Mouse (Mus musculus) gastrocnemius, postnatal 4 days (tissue): Measurements from ENCODE around the gene Gm7247. TPM values are rescaled to one million over a fixed set of nuclear protein-coding genes. Genes with fewer than 3 reads are reported as not detected.
A peak's percentile ranks its signal among the peaks of the same experiment; 100 is the strongest.
"Not testable (repeated sequence)": the region's sequence is repeated elsewhere in the genome, so short reads cannot be mapped to it uniquely, and the experiment has no call there.

ENCODE experiments used
- DNase-seq, 2 experiments: peaks; one replicate each; pipeline ENCODE4 v3.0.0; 2021 to 2022; ENCODE audit warnings: low spot score in 2 of 2, mixed read lengths in 2 of 2
- long read RNA-seq, 2 experiments: library from polyadenylated mRNA; stranded (forward); transcript quantifications; one replicate each; pipeline ENCODE4 v2.0.0; 2021
- total RNA-seq, 2 experiments: library from RNA; stranded (reverse); gene quantifications; 2 replicates each; pipeline ENCODE4 v1.2.3; 2021

The Gm7247 gene
- not detected for total RNA-seq
- long read RNA-seq, experiment 1, partial matches to known transcripts: 0 of 1 reads
- long read RNA-seq, experiment 1, other reads (novel, unspliced or antisense): 1 of 1 reads
- long read RNA-seq, experiment 2: 0 reads

DNA sequence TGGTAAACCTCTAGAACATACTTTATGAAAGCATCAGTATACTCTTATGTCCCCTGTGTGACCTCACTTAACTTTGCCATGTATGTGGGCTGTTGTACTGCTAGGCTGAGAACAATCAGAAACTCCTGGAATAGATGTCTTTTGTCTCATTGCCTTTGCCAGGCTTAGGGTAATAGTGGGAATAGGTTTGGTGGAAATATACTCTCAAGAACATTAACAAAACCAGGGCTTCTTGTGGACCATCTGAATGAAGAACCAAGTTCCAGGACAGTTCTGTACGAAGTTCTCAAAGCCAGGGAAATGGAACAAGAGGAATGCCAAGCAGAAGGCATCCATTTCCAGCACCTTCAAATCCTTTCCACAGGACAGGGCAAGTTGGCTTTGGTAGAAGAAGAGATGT lies at the start of gene Gm7247:
Gm7247 (plus strand) TSS at position 301 of the 400 bp plus-strand sequence.
- DNase-seq: no peak

DNA sequence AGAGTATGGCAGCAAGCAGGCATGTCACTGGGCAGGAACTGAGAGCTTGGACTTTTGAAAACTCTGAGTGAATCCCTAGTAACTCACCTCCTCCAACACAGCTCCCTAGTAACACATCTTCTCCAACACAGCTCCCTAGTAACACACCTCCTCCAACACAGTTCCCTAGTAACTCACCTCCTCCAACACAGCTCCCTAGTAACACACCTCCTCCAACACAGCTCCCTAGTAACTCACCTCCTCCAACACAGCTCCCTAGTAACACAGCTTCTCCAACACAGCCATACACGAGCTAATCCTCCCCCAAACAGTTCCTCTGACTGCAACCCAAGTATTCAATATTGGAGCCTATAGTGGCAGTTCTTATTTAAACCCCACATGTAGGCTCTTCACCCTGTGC lies 37.6 kb upstream of the Gm7247 start:
- no peak for DNase-seq

DNA sequence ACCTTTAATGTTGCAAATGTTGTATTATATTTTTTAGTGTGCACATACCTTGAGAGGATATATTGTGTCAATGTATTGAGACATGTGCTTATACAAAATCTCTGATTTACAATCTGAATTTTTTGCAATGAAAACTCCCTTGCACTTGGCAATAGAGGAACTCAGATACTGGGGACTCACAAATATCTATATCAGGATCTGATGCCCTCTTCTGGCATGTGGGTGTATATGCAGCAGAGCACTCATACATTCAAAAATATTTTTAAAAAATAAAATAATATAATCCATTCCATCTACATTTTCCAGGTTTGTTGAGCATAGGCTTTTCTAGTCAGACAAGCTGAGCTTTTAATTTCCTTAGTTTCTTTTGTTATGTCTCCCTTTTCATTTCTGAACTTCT lies 15.5 kb upstream of the Gm7247 start:
- DNase-seq: no peak

DNA sequence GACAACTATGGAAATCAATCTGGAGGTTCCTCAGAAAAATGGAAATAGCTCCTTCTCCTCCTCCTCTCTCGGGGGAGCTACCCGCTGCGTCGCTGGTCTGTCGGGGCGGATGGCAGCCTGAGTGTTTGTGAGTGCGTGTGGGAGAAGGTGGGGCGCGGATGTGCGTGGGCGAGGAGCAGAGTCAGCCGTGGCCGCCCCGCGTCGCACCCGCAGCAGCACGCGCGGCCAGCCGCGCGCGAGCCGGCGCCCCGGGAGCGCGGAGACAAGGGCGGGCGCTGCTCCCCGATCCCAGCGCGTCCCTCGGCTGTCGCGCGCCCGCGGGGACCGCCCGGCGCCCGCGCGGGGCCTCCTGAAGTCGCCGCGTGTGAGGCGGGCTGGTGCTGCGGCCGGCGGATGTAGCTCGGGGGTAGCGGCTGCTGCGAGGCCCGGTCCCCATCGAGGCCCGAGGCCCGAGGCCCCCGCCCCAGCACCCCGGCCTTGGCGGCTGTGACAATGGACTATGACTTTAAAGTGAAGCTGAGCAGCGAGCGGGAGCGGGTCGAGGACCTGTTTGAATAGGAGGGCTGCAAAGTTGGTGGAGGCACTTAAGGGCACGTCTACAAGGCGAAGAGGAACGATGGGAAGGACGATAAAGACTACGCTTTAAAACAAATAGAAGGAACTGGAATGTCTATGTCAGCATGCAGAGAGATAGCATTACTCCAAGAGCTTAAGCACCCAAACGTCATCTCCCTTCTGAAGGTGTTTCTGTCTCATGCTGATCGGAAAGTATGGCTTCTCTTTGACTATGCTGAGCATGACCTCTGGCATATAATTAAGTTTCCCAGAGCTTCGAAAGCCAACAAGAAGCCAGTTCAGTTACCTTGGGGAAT lies 3.2 kb upstream of the Gm7247 start:
- DNase-seq: no peak

DNA sequence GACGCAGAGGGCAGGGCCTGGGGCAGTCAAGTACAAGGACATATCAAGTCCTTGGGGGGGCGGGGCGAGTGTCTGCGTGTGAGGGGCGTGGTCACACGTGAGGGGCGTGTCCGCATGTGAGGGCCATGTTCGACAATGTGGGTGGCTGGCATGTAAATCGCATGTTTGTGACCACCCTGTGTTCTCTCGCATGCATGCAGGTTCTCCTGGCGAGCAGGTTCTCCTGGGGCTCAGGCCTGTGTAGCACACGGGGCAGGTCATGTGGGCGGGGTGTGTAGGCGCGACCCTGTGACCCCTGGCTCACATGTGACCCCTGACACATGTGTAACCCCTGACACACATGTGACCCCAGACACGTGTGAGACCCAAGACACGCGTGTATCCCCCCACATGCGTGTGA lies 21.2 kb downstream of the Gm7247 start:
- no peak for DNase-seq

DNA sequence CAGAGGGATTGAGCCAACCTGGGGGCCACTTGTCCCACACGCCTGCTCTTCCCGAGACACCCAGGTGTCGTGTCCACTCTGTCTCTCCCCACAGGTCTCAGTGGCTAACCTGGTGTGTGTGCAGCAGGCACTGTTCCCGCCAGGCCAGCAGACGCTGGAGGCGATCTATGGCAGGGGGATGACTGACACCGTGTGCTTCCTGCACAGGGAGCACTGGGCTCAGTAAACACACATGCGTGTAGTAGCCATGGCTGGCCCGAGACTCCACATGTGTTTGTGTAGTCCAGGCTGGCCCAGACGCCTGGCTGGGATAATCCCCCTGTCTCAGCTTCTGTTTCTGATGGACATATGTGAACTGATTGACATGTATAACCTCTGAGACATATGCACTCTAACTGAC lies 22.8 kb downstream of the Gm7247 start:
- no peak for DNase-seq

DNA sequence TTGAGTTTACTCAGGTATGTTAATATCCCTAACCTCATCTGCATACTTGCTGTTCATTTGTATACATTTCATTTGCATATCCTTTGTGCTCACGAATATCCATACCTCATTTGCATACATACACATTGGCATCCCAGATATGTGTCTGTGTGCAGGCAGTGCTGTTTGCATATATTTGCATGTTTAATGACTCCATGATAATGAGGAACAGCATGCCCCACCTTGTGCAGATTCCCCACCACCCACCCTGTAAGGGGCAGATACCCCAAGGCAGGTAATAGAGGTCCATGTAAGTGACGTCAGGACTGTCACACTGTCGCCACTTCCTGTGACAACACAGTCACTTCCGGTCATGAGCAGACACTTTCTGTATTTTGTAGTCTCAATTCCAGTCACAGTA lies 24.2 kb downstream of the Gm7247 start:
- DNase-seq: no peak

DNA sequence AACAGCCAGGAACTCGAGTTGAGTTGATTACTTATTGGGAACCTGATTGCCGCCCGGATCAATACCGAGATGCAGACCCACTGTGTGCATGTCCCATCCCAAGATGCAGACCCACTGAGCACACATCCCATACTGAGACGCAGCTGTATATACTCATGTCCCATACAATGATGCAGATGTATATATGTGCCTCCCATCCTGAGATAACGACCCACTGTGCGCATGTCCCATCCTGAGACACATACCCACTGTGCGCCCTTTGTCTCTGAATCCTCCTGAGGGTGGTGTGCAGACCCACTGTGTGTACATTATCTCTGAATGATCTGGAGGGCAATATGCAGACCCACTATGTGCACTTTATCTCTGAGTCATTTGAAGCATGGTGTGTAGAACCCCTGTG lies 26.2 kb downstream of the Gm7247 start:
- DNase-seq: no peak

DNA sequence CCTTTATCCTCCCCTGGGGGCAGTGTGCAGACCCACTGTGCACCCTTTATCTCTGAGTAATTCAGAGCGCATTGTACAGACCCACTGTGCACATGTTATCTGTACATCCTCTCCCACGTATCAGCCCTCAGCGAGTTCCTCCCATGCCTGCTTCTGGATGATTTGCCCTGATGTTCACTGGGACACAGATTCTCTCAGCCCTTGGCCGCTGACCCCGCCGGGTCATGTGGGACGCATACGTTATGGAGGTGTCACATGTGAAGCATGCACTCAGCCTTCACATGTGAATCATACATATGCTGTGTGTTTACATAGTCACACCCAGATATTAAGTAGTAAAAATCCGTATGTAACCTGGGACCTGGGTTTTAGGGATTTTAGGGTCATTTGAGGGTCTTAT lies 26.7 kb downstream of the Gm7247 start:
- no peak for DNase-seq

DNA sequence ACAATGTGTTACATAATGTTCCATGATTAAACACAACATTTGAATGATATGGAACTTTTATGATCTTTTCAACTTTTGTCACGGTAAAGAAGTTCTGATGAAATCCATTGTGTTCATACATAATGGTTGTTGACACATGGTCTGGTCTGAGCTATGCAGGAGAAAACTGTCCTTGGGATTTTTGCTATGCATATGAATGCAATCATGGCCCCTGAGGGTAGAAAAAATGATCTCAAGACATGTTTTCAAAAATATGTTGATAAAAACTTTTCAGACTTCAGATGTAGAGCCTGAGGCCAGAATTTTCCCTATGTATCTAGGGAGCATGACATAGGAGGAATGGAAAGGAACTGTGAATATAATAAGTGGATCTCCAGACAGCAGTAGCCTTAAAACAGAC lies 49.0 kb downstream of the Gm7247 start, which contains the start of gene Vmn2r88:
Vmn2r88 (plus strand) TSS at position 301 of the 400 bp plus-strand sequence.
- no peak for DNase-seq

DNA sequence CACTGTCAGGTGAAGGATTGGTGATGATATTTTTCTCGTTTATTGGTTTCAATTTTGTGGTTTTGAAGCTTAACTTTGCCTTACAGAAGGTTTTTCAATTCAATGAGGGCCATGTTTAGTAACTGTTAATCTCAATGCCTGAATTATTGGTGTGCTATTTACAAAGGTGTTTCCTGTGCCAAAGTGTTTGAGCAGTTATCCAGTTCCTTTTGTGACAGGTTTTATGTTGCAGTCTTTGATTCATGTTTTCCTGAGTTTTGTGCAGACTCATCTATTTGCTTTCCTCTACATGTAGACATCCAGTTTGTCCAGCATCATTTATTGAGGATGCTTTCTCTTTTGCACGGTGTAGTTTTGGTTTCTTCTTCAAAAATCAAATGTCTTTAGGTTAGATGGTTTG lies 62.3 kb downstream of the Gm7247 start:
- DNase-seq: no peak

DNA sequence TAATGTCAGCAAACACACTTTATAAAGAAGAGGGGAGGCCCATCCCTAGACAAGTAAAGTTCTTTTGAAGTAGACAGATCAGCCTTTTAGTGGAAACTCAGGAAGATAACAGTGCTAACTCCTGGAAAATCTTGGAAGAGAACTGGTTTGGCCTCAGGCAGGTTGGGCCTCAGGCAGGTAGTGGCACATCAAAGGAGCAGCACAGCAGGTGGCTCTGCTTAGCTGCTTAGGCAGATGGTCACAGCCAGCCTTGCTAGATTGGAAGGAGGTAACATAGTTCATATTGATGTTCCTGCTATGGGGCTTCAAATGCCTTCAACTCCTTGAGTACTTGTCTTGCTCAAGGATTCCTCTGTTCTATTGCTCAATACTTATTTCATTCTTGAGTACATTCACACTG lies 68.6 kb downstream of the Gm7247 start:
- not testable (repeated sequence) for DNase-seq

DNA sequence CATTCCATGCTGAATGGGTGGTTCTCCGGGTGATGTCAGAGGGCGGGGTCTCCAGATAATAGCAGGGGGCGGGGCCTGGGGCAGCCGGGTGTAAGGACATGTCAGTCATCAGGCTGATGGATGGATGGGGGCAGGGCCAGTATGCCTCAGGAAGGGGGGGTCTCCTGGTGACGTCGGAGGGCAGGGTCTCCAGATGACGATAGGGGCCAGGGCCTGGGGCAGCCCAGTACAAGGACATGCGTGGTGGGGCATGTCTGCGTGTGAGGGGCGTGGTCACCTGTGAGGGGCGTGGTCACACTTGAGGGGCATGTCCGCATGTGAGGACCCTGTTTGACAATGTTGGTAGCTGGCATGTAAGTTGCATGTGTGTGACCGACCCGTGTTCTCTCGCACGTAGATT lies 73.0 kb downstream of the Gm7247 start:
- DNase-seq: peak in 1 of 2 experiments; percentile 18

DNA sequence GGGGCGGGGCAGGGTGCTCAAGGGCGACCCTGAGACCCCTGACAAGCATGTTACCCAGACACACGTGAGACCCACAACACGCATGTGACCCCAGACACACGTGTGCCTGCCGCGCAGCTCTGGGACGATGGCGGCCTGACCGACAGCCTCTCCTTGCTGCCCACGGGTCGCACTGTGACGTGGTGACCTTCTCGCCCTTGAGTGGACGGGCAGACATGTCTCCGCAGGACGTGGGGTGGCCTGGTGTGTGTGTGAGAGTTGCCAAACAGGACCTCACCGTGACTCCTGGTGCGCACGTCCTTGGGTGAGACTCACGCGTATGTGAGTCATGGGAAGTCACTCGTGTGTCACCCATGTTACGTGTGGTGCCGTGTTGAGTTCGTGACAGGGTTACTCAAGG lies 73.5 kb downstream of the Gm7247 start:
- no peak for DNase-seq

DNA sequence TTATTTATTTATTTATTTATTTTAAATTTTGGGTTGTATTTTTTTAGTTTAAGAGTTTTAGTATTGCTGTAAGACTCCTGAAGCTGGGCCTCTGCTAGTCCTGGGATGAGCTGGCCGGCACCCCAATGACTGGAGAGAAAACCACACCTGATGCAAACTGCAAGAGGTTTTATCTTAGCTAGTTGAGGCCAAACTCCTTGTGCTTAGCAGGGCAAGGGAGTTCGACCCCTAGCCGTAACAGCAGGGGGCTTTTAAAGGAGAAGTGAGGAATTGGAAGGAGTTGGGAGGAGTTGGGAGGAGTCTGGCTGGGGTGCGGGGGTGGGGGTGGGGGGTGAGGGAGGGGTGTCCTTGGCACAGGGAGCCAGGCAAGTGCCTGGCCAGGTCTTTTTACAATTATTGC lies 77.4 kb downstream of the Gm7247 start:
- no peak for DNase-seq

DNA sequence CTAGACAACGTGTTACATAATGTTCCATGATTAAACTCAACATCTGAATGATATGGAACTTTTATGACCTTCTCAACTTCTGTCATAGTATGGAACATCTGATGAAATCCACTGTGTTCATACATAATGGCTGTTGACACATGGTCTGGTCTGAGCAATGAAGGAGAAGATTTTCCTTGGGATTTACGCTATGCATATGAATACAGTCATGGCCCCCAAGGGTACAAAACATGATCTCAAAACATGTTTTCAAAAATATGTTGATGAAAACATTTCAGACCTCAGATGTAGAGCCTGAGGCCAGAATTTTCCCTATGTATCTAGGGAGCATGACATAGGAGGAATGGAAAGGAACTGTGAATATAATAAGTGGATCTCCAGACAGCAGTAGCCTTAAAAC lies 90.0 kb downstream of the Gm7247 start, which contains the start of gene Vmn2r89:
Vmn2r89 (plus strand) TSS at position 301 of the 400 bp plus-strand sequence.
- DNase-seq: not testable (repeated sequence)

DNA sequence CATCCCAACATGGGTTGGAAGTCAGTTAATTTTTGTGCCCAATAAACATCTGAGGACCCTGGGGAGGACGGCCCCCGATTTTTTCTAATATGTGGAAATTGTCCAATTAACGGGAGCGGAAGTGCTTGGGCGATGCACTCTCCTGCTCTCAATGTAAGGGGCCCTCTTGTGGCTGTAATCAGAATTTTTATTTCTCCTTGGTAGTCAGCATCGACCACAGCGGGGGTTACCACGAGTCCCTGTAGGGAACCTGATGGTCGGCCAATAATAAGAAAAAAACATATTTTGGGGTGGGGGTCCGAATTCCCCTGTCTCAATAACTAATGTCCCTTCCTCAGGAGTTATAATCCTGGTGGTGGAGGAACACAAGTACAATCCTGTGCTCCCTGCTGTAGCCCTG lies 118.7 kb downstream of the Gm7247 start:
- DNase-seq: not testable (repeated sequence)

DNA sequence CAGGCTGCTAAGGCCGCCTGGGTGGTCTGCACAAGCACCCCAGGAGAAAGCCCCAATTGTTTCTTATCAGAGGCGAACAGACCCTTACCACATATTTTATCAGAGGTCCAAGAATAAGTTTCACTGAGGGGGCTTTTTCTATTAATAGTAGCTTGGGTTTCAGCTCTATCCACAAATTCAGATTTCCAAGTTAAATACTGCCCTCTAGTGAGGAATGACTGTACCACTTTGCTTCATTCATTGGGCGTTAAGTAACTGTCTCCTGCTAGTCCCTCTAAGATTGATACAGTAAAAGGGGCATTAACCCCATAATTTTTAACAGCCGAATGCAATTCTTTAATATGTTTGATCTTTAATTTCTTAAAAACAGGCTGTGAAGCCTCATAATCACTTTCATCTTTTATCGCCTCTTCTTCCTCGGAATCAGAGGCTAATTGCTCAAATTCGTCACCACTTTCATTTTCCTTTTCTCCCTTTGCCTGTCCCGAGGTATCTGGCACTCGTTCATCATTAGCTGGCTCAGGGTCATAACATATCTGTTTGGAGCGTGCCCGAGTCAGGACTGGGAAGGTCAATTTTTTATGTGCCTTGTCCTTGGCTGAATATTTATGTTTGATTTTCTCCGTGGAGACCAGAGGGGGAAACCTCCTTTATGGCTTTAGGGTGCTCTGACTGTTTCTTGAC lies 119.9 kb downstream of the Gm7247 start:
- not testable (repeated sequence) for DNase-seq

DNA sequence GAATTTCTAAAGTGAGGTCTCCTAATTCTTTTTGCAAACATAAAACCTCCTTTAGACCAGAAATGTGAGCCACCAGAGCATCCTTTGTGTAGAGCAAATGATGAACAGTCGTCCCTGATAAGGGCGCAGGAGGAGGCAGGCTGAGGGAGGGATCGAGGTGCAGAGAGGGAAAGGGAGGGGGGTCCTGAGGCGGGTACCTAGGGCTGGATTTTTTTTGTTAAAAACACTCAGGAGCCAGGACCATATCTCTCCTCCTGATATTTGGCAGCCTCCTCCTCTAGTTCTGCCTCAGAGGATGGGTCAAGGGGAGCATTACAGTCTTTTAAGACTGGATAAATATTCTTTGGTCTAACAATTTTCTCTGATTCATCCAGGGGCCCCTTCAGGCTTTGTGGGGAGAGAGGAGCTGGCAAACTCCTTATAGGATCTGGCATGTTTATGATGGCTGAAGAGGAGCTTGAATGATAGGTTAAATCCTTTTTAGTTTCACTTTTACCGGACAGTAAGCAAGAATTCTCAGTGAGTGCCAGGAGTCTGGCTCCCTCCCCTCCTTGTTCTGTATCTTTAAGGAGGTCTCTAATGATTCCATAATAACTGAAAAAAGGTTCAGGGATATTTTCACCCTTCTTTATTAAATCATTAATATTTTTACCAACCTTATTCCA lies 120.6 kb downstream of the Gm7247 start:
- no peak for DNase-seq

DNA sequence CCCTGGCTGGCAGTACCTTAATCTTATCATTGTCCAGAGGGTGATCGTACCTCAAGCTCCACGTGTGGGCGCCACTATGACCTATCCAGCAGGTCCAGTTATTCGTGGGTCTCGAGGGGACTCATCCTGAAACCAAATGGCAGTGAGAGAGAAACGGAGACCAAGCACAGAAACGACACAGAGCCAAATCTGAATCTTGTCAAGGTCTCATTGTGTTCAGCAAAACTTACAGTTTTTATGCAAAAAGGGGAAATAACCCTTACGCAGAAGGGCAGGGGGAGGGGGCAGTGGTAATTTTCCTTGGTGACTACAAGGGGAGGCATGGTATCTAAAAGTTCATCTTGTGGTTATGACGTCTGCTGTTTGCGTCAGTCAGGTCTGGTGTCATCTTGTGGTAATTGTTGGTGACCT lies 121.4 kb downstream of the Gm7247 start:
- DNase-seq: not testable (repeated sequence)

DNA sequence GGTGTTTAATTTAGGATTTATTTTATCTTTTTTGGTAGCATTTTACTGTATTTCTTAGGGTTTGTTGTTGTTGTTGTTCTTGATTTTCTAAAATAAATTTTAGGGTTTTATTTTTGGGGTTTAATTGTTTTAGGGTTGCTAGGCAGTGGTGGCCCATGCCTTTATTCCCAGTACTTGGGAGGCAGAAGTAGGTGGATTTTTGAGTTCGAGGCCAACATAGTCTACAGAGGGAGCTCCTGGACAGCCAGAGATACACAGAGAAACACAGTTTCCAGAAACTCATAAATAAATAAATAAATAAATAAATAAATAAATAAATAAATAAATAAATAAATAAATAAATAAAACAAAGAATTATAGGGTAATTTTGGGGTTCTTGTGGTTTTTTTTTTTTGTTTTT lies 122.1 kb downstream of the Gm7247 start:
- DNase-seq: no peak

DNA sequence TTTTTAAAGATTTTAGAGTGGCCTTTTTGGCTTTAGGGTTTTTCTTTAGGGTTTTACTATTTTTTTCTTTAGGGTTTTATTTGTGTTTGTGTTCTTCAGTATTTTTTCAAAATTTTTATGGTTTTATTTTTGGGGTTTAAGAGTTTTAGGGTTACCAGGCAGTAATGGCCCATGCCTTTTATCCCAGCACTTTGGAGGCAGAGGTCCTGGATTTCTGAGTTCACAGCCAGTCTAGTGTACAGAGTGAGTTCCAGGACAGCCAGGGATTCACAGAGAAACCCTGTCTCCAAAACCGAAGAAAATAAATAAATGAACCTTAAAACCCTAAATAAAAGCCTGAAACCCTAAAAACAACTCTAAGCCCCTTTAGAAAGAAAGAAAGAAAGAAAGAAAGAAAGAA lies 124.6 kb downstream of the Gm7247 start:
- DNase-seq: no peak
